Mouse (Mus musculus): ENCODE measurements around the gene Unc119. TPM values are rescaled to one million over a fixed set of nuclear protein-coding genes. Genes with fewer than 3 reads are reported as not detected.

Gene Unc119
- polyA plus RNA-seq (2015; fragmentation: Illumina TruSeq; extraction: RNeasy Lipid Tissue Mini Kit (QIAGEN cat#74804); ENCODE audit: low read depth, low replicate concordance): 49.8 TPM

DNA sequence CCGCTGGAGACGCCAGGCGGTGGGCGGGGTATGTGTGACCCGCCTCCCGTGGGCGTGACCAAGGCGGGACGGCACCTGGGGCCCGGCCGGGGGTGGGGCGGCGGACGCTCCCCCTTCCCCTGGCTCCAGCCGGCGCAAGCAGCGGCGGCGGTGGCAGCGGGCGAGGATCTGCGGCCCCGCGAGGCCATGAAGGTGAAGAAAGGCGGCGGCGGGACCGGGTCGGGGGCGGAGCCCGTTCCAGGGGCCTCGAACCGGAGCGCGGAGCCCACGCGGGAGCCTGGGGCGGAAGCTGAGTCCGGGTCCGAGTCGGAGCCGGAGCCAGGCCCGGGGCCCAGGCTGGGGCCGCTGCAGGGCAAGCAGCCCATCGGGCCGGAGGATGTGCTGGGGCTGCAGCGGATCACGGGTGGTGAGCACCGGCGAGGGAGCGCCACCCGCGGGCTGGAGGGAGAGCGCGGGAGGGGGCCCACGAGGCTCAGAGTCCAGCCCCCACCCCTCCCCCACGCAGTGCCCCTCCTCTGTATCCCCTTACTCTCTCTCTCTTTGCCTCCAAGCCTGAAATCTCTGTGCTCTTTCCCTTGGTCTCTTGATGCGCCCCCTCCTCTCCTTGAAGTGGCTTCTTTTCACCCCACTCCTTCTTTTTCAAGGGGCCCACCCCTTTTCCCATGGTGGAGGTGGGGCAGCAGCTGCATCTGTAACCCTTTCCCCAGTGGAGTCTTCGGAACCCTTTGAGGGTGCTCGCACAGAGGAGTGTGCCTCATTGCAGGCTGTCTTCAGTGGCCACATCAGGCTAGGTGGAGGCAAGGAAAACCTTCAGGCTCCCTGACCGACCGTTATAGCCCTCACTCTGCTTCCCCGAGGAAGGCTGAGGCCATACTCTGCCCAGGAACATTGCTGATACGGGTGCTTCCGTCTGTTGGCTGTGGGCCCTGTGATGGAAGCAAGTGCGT is at the start of gene Unc119:
Gene Unc119 (plus strand): TSS at position 102 of the 947 bp plus-strand sequence.

DNA sequence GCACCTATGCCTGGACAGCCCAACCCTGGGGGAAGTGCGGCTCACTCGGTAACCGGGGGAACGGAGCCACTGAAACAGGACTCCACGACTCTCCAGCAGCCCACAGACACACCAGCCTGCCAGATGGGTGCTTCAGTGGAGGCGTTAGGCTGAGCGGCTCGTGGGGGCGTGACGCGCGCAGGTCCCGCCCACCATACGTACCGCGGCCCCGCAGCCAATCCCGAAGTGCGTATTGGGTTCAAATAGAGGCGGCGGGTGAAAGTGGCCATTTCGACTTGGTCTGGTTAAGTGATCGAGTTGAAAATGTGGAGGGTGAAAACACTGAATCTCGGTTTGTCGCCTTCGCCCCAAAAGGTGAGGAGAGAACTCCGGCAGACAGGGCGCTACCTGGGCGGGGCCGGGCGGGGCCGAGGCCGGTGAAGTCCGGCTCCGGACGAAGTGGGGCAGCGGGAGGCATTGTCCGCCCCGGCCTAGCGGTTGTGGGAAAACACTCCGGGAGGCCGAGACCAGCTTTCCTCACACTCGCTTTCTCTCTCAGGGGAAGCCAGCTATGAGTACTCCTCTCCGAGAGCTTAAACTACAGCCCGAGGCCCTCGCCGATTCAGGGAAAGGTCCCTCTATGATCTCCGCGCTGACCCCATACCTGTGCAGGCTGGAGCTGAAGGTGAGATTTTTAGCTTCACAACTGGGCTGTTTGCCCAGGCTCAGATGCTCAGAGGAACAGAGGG is 41.8 kb upstream of the Unc119 start, which contains the start of gene Spag5:
Gene Spag5 (plus strand): TSS at position 173 of the 728 bp plus-strand sequence.

DNA sequence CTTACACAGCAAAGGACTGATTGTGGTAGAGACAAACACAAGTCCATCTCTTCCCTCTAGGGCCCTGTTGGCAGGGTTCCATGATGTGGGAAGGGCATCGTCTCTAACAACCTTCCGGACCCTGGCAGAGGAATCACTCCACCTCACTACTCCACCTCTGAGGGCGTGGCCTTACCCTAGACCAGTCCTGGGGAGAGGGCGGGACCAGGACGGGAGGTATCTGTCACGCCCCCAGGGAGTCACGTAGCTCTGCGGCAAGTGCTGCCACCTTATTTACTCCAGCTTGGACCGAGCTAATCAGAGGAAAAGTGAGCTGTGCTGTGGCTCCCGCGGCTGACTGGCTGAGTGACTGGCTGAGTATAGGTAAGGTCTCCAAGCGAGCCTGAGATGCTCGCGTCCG is 20.4 kb upstream of the Unc119 start, which contains the start of gene Aldoc:
Gene Aldoc (plus strand): TSS at position 109 of the 400 bp plus-strand sequence.

DNA sequence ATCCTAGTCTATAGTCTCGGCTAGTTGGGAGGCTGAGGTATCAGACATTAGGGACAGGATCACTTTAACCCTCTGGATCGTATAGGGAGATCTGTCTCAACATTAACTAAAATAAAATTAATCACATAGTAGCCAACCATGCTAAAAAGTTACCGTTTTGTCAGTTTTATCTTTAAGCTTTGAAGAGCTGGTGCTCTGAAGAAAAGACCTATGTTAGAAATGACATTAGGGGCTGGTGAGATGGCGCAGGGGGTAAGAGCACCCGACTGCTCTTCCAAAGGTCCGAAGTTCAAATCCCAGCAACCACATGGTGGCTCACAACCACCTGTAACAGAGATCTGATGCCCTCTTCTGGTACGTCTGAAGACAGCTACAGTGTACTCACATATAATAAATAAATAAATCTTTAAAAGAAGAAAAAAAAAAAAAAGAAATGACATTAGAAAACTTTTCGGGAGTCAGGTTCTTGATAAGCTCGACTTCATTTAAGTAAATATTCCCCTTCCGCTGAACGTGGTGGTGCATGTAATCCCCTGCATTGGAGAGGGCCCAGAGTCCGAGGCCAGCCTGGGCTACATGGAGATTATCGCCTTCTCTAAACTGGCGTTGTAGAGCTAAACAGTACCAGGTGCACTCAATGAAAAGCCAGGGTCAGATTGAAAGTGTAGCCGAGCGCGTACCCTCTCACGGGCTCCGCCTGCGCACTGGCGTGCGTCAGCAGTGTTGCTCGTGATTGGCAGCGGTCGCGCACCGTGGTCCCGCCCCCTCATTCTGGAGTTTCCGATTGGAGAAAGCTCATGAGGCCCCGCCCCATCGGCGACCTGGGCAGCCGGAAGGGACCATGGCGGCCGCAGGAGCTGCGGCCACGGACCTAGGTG is 15.4 kb upstream of the Unc119 start, which contains the start of gene Pigs:
Gene Pigs (plus strand): TSS at position 782 of the 878 bp plus-strand sequence.

DNA sequence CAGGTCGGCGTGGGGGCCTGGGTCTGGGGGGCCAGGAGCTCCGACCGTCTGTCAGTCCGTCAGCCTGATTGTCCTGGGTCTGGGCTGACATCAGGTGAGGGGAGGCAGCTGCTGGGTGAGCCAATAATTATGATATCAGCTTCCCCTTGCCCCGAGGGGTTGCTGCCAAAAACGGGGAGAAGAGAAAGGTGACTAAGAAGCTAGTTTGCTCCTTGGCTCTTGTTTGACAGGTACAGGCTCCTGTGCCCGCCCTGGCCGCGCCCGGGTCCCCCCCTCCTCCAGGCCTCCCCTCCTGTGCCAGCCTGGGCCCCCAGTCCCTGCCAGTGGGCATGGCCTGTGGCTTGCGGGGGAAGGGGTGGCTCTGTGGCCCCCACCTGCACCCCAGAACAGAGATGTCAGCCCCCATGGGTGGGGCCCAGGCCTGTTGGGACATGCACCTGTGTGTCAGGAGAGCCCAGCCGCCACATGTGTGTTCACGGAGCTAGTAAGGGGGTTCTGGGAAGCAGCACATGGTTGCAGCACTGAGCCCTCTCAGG is 43.3 kb downstream of the Unc119 start, which contains the start of gene Foxn1:
Gene Foxn1 (minus strand): TSS at position 51 of the 536 bp plus-strand sequence.

Other genes starting within 250 kb of the Unc119 start
- gene Fam222b, start 248.8 kb upstream of the Unc119 start, polyA plus RNA-seq (2015; fragmentation: Illumina TruSeq; extraction: RNeasy Lipid Tissue Mini Kit (QIAGEN cat#74804); ENCODE audit: low read depth, low replicate concordance): 20.0 TPM
- 8.2 TPM for gene Traf4, start 177.9 kb upstream of the Unc119 start, polyA plus RNA-seq (2015; fragmentation: Illumina TruSeq; extraction: RNeasy Lipid Tissue Mini Kit (QIAGEN cat#74804); ENCODE audit: low read depth, low replicate concordance)
- 3.7 TPM for gene Nek8, start 166.8 kb upstream of the Unc119 start, polyA plus RNA-seq (2015; fragmentation: Illumina TruSeq; extraction: RNeasy Lipid Tissue Mini Kit (QIAGEN cat#74804); ENCODE audit: low read depth, low replicate concordance)
- gene Tlcd1, start 166.8 kb upstream of the Unc119 start, polyA plus RNA-seq (2015; fragmentation: Illumina TruSeq; extraction: RNeasy Lipid Tissue Mini Kit (QIAGEN cat#74804); ENCODE audit: low read depth, low replicate concordance): 46.4 TPM
- 1,303 TPM for gene Rpl23a, start 159.9 kb upstream of the Unc119 start, polyA plus RNA-seq (2015; fragmentation: Illumina TruSeq; extraction: RNeasy Lipid Tissue Mini Kit (QIAGEN cat#74804); ENCODE audit: low read depth, low replicate concordance)
- gene Rab34, start 155.1 kb upstream of the Unc119 start, polyA plus RNA-seq (2015; fragmentation: Illumina TruSeq; extraction: RNeasy Lipid Tissue Mini Kit (QIAGEN cat#74804); ENCODE audit: low read depth, low replicate concordance): 20.4 TPM
- 5.9 TPM for gene Proca1, start 150.1 kb upstream of the Unc119 start, polyA plus RNA-seq (2015; fragmentation: Illumina TruSeq; extraction: RNeasy Lipid Tissue Mini Kit (QIAGEN cat#74804); ENCODE audit: low read depth, low replicate concordance)
- 105 TPM for gene Sdf2, start 97.7 kb upstream of the Unc119 start, polyA plus RNA-seq (2015; fragmentation: Illumina TruSeq; extraction: RNeasy Lipid Tissue Mini Kit (QIAGEN cat#74804); ENCODE audit: low read depth, low replicate concordance)
- 54.7 TPM for gene Supt6, start 97.5 kb upstream of the Unc119 start, polyA plus RNA-seq (2015; fragmentation: Illumina TruSeq; extraction: RNeasy Lipid Tissue Mini Kit (QIAGEN cat#74804); ENCODE audit: low read depth, low replicate concordance)
- gene 2610507B11Rik, start 81.7 kb upstream of the Unc119 start, polyA plus RNA-seq (2015; fragmentation: Illumina TruSeq; extraction: RNeasy Lipid Tissue Mini Kit (QIAGEN cat#74804); ENCODE audit: low read depth, low replicate concordance): 99.7 TPM
- 15.8 TPM for gene BC030499, start 52.6 kb upstream of the Unc119 start, polyA plus RNA-seq (2015; fragmentation: Illumina TruSeq; extraction: RNeasy Lipid Tissue Mini Kit (QIAGEN cat#74804); ENCODE audit: low read depth, low replicate concordance)
- gene Spag5, start 42.0 kb upstream of the Unc119 start, polyA plus RNA-seq (2015; fragmentation: Illumina TruSeq; extraction: RNeasy Lipid Tissue Mini Kit (QIAGEN cat#74804); ENCODE audit: low read depth, low replicate concordance): 8.5 TPM
- 1,477 TPM for gene Aldoc, start 20.5 kb upstream of the Unc119 start, polyA plus RNA-seq (2015; fragmentation: Illumina TruSeq; extraction: RNeasy Lipid Tissue Mini Kit (QIAGEN cat#74804); ENCODE audit: low read depth, low replicate concordance)
- gene Pigs, start 15.1 kb upstream of the Unc119 start, polyA plus RNA-seq (2015; fragmentation: Illumina TruSeq; extraction: RNeasy Lipid Tissue Mini Kit (QIAGEN cat#74804); ENCODE audit: low read depth, low replicate concordance): 43.4 TPM
- gene Foxn1, start 43.1 kb downstream of the Unc119 start, polyA plus RNA-seq (2015; fragmentation: Illumina TruSeq; extraction: RNeasy Lipid Tissue Mini Kit (QIAGEN cat#74804); ENCODE audit: low read depth, low replicate concordance): not detected
- not detected for gene Slc13a2, start 78.7 kb downstream of the Unc119 start, polyA plus RNA-seq (2015; fragmentation: Illumina TruSeq; extraction: RNeasy Lipid Tissue Mini Kit (QIAGEN cat#74804); ENCODE audit: low read depth, low replicate concordance)
- gene Slc46a1, start 122.2 kb downstream of the Unc119 start, polyA plus RNA-seq (2015; fragmentation: Illumina TruSeq; extraction: RNeasy Lipid Tissue Mini Kit (QIAGEN cat#74804); ENCODE audit: low read depth, low replicate concordance): 10.3 TPM
- 16.7 TPM for gene Sarm1, start 154.3 kb downstream of the Unc119 start, polyA plus RNA-seq (2015; fragmentation: Illumina TruSeq; extraction: RNeasy Lipid Tissue Mini Kit (QIAGEN cat#74804); ENCODE audit: low read depth, low replicate concordance)
- gene Vtn, start 155.6 kb downstream of the Unc119 start, polyA plus RNA-seq (2015; fragmentation: Illumina TruSeq; extraction: RNeasy Lipid Tissue Mini Kit (QIAGEN cat#74804); ENCODE audit: low read depth, low replicate concordance): 86.5 TPM
- 4.9 TPM for gene Sebox, start 160.0 kb downstream of the Unc119 start, polyA plus RNA-seq (2015; fragmentation: Illumina TruSeq; extraction: RNeasy Lipid Tissue Mini Kit (QIAGEN cat#74804); ENCODE audit: low read depth, low replicate concordance)
- gene Tmem199, start 168.7 kb downstream of the Unc119 start, polyA plus RNA-seq (2015; fragmentation: Illumina TruSeq; extraction: RNeasy Lipid Tissue Mini Kit (QIAGEN cat#74804); ENCODE audit: low read depth, low replicate concordance): 90.3 TPM
- gene Poldip2, start 168.7 kb downstream of the Unc119 start, polyA plus RNA-seq (2015; fragmentation: Illumina TruSeq; extraction: RNeasy Lipid Tissue Mini Kit (QIAGEN cat#74804); ENCODE audit: low read depth, low replicate concordance): 139 TPM
- gene Tnfaip1, start 192.8 kb downstream of the Unc119 start, polyA plus RNA-seq (2015; fragmentation: Illumina TruSeq; extraction: RNeasy Lipid Tissue Mini Kit (QIAGEN cat#74804); ENCODE audit: low read depth, low replicate concordance): 31.9 TPM
- gene Ift20, start 192.9 kb downstream of the Unc119 start, polyA plus RNA-seq (2015; fragmentation: Illumina TruSeq; extraction: RNeasy Lipid Tissue Mini Kit (QIAGEN cat#74804); ENCODE audit: low read depth, low replicate concordance): 141 TPM
- gene Tmem97, start 207.3 kb downstream of the Unc119 start, polyA plus RNA-seq (2015; fragmentation: Illumina TruSeq; extraction: RNeasy Lipid Tissue Mini Kit (QIAGEN cat#74804); ENCODE audit: low read depth, low replicate concordance): 31.8 TPM

Measured in brain, adult 10 weeks (tissue).